Comparison of ENCODE assay signal across 22 mouse cellular contexts in genomic region chr1:162864816-162865492, GRCm38 (mm10). TPM values are rescaled to one million over a fixed set of nuclear protein-coding genes. Genes with fewer than 3 reads are reported as not detected.
DNase-seq lines count a peak whose midpoint lies in the region; ATAC-seq and TF ChIP-seq lines count a peak whose summit lies in the region.
"Had no signal": no experiment of that assay in that cellular context is flagged by ENCODE, and none has a peak within 500 bp of the region (broad histone marks: within the 10 kb centered on the region; RNA-seq: fewer than 3 reads in every experiment).

No protein-coding gene starts in this region.

- H3K4me2 ChIP-seq in heart, embryonic 11.5 days: no peak overlapping the region
- H3K4me2 ChIP-seq in liver, embryonic 12.5 days: no peak overlapping the region
- H3K4me2 ChIP-seq in lung, postnatal 0 days (replicated peaks; ENCODE audit: low read depth, low read length): peak overlapping the region; percentile 35
- peak overlapping the region; percentile 56 for H3K4me2 ChIP-seq in liver, postnatal 0 days (ENCODE audit: low read depth, low read length)
- H3K4me2 ChIP-seq: embryonic facial prominence, embryonic 12.5 days; forebrain, embryonic 15.5 days; heart, embryonic 12.5 days; hindbrain, embryonic 14.5 days; midbrain, embryonic 12.5 days; neural tube, embryonic 13.5 days had no signal

- H3K27me3 ChIP-seq in heart, embryonic 11.5 days (ENCODE audit: control insufficient read depth, insufficient read depth, low read length): no peaks in the 10 kb centered on the region
- H3K27me3 ChIP-seq in liver, adult 2 months (ENCODE audit: control insufficient read depth, insufficient read depth, low read length): no peaks in the 10 kb centered on the region
- H3K27me3 ChIP-seq in liver, embryonic 12.5 days (replicated peaks): no peaks in the 10 kb centered on the region
- no peaks in the 10 kb centered on the region for H3K27me3 ChIP-seq in lung, postnatal 0 days (replicated peaks; ENCODE audit: insufficient read depth, low read length)
- H3K27me3 ChIP-seq in liver, postnatal 0 days (ENCODE audit: insufficient read depth, low read length): no peaks in the 10 kb centered on the region
- H3K27me3 ChIP-seq: embryonic facial prominence, embryonic 12.5 days; forebrain, embryonic 15.5 days; heart, embryonic 12.5 days; neural tube, embryonic 13.5 days had no signal

- H3K79me2 ChIP-seq in liver, adult 2 months (ENCODE audit: control insufficient read depth, insufficient read depth, low read length): peaks cover 3% of the 10 kb centered on the region; the same call in 1 of the 2 replicates

- TF ChIP-seq CTCF in liver, adult 2 months (IDR thresholded peaks at IDR 0.05; ENCODE audit: low read depth, low read length): no peak
- TF ChIP-seq CTCF in lung, postnatal 0 days (IDR thresholded peaks at IDR 0.05): no peak
- no peak for TF ChIP-seq CTCF in liver, postnatal 0 days (IDR thresholded peaks at IDR 0.05; ENCODE audit: low read depth)

- no peak overlapping the region for H3K27ac ChIP-seq in heart, embryonic 11.5 days (ENCODE audit: low read depth, low read length)
- H3K27ac ChIP-seq in liver, adult 2 months (replicated peaks; ENCODE audit: insufficient read depth, low read depth, low read length): peak overlapping the region; percentile 92
- H3K27ac ChIP-seq in liver, embryonic 12.5 days: no peak overlapping the region
- peak overlapping the region; percentile 29 for H3K27ac ChIP-seq in lung, postnatal 0 days (ENCODE audit: low read length)
- H3K27ac ChIP-seq in liver, postnatal 0 days (ENCODE audit: low read depth): peak overlapping the region; percentile 85
- H3K27ac ChIP-seq: embryonic facial prominence, embryonic 12.5 days; forebrain, embryonic 15.5 days; hindbrain, embryonic 14.5 days; macrophage; midbrain, embryonic 12.5 days; neural tube, embryonic 13.5 days; stomach, postnatal 0 days had no signal

- peak; percentile 87 for DNase-seq in heart, adult 11 months
- peak; percentile 69 for DNase-seq in liver, adult 2 months (ENCODE audit: extremely low read depth, low read depth, low spot score)
- DNase-seq in lung, postnatal 0 days (ENCODE audit: low spot score): no peak
- DNase-seq in lung, postnatal 14 days: no peak
- peak; percentile 15 for DNase-seq in liver, postnatal 0 days
- DNase-seq in Muller cell, postnatal 12 days (ENCODE audit: inconsistent ontology term): no peak
- DNase-seq: cerebellum, adult 9-10 months; gastrocnemius, postnatal 25 days; heart, postnatal 36 days; kidney, adult 9 months; right cerebral cortex, adult 18-20 months had no signal

- no peaks in the 10 kb centered on the region for H3K4me1 ChIP-seq in heart, embryonic 11.5 days (ENCODE audit: control insufficient read depth, insufficient read depth, low read length)
- peaks cover 30% of the 10 kb centered on the region for H3K4me1 ChIP-seq in liver, adult 2 months (ENCODE audit: control insufficient read depth, insufficient read depth, low read length)
- H3K4me1 ChIP-seq in liver, embryonic 12.5 days: peaks cover 17% of the 10 kb centered on the region
- 0 out of 2 replicates have a peak, but pooled peaks cover 5% of the 10 kb centered on the region for H3K4me1 ChIP-seq in lung, postnatal 0 days (ENCODE audit: insufficient read depth, low read depth, low read length)
- H3K4me1 ChIP-seq in liver, postnatal 0 days (ENCODE audit: insufficient read depth): peaks cover 7% of the 10 kb centered on the region
- H3K4me1 ChIP-seq: forebrain, embryonic 15.5 days; heart, embryonic 12.5 days had no signal

- H3K4me3 ChIP-seq in heart, embryonic 11.5 days (ENCODE audit: low read depth, low read length): no peak overlapping the region
- peak overlapping the region; percentile 97 for H3K4me3 ChIP-seq in liver, adult 2 months (ENCODE audit: insufficient read depth, low read depth, low read length)
- no peak overlapping the region for H3K4me3 ChIP-seq in liver, embryonic 12.5 days
- peak overlapping the region; percentile 6 for H3K4me3 ChIP-seq in lung, postnatal 0 days (ENCODE audit: low read depth, low read length)
- H3K4me3 ChIP-seq in liver, postnatal 0 days (ENCODE audit: low read depth, low read length): peak overlapping the region; percentile 46
- H3K4me3 ChIP-seq: embryonic facial prominence, embryonic 12.5 days; forebrain, embryonic 15.5 days; heart, embryonic 12.5 days; midbrain, embryonic 12.5 days; neural tube, embryonic 13.5 days had no signal

- no peak overlapping the region for H3K9ac ChIP-seq in heart, embryonic 11.5 days (ENCODE audit: low read depth, low read length)
- peak overlapping the region; percentile 90 for H3K9ac ChIP-seq in liver, adult 2 months (ENCODE audit: low read depth, low read length)
- H3K9ac ChIP-seq in liver, embryonic 12.5 days: no peak overlapping the region
- H3K9ac ChIP-seq in lung, postnatal 0 days (replicated peaks; ENCODE audit: low read depth): no peak overlapping the region
- H3K9ac ChIP-seq in liver, postnatal 0 days (replicated peaks): peak overlapping the region; percentile 51
- H3K9ac ChIP-seq: embryonic facial prominence, embryonic 12.5 days; forebrain, embryonic 15.5 days; heart, embryonic 12.5 days; hindbrain, embryonic 14.5 days; midbrain, embryonic 12.5 days; neural tube, embryonic 13.5 days had no signal

- no peak for ATAC-seq in heart, embryonic 11.5 days (replicated peaks; ENCODE audit: insufficient number of reproducible peaks, low FRiP score, low TSS enrichment)
- ATAC-seq in liver, embryonic 12.5 days: no peak
- peak; percentile 65 for ATAC-seq in lung, postnatal 0 days
- ATAC-seq in liver, postnatal 0 days: peak; percentile 57
- ATAC-seq: forebrain, embryonic 15.5 days had no signal

- no peaks in the 10 kb centered on the region for H3K36me3 ChIP-seq in heart, embryonic 11.5 days (ENCODE audit: control insufficient read depth, insufficient read depth, low read length)
- no peaks in the 10 kb centered on the region for H3K36me3 ChIP-seq in liver, adult 2 months (ENCODE audit: control insufficient read depth, insufficient read depth, low read length)
- H3K36me3 ChIP-seq in liver, embryonic 12.5 days: no peaks in the 10 kb centered on the region
- no peaks in the 10 kb centered on the region for H3K36me3 ChIP-seq in lung, postnatal 0 days (ENCODE audit: insufficient read depth, low read length)
- no peaks in the 10 kb centered on the region for H3K36me3 ChIP-seq in liver, postnatal 0 days (replicated peaks; ENCODE audit: insufficient read depth, low read length)
- H3K36me3 ChIP-seq: embryonic facial prominence, embryonic 12.5 days; forebrain, embryonic 15.5 days; heart, embryonic 12.5 days; midbrain, embryonic 12.5 days; neural tube, embryonic 13.5 days had no signal

- TF ChIP-seq EP300 in lung, postnatal 0 days (IDR thresholded peaks at IDR 0.05): no peak
- TF ChIP-seq EP300 in liver, postnatal 0 days (IDR thresholded peaks at IDR 0.05; ENCODE audit: low read depth): no peak

- 72% methylated on average over 8 of the region's 8 CpGs for WGBS in heart, embryonic 11.5 days (ENCODE audit: insufficient replicate concordance)
- WGBS in liver, adult 2 months: 15% methylated on average over 8 of the region's 8 CpGs
- WGBS in liver, embryonic 12.5 days (ENCODE audit: insufficient replicate concordance): 71% methylated on average over 8 of the region's 8 CpGs
- 59% methylated on average over 8 of the region's 8 CpGs for WGBS in lung, postnatal 0 days
- 54% methylated on average over 8 of the region's 8 CpGs for WGBS in liver, postnatal 0 days (ENCODE audit: insufficient replicate concordance)

- no peak for TF ChIP-seq POLR2A in liver, adult 2 months (IDR thresholded peaks at IDR 0.05; ENCODE audit: extremely low read depth, insufficient read depth, low read length)

- H3K9me3 ChIP-seq in heart, embryonic 11.5 days (replicated peaks; ENCODE audit: control insufficient read depth, low read length): no peaks in the 10 kb centered on the region
- no peaks in the 10 kb centered on the region for H3K9me3 ChIP-seq in liver, embryonic 12.5 days (replicated peaks)
- no peaks in the 10 kb centered on the region for H3K9me3 ChIP-seq in lung, postnatal 0 days (ENCODE audit: low read length)
- H3K9me3 ChIP-seq in liver, postnatal 0 days (ENCODE audit: low read length): no peaks in the 10 kb centered on the region
- H3K9me3 ChIP-seq: forebrain, embryonic 15.5 days; heart, embryonic 12.5 days; midbrain, embryonic 12.5 days had no signal

RNA-seq across cellular contexts. Expression of gene Fmo1, which starts 1.5 kb away (rescaled TPM):
- 1.8 TPM in 2 replicates for polyA plus RNA-seq in heart, embryonic 11.5 days (2014; fragmentation: Nextera tagmentation; extraction: Ambion mirVana)
- total RNA-seq in liver, adult 2 months (2014; rRNA removed): 187 and 242 TPM in 2 replicates
- 152 and 171 TPM in 2 replicates for polyA plus RNA-seq in liver, adult 2 months (2012; rRNA removed)
- polyA plus RNA-seq in liver, embryonic 12.5 days (2016; fragmentation: Nextera tagmentation; extraction: Ambion mirVana): 3.8 and 4.8 TPM in 2 replicates
- 86.4 and 103 TPM in 2 replicates for polyA plus RNA-seq in lung, postnatal 0 days (2015; fragmentation: Nextera tagmentation; extraction: Ambion mirVana)
- polyA plus RNA-seq in liver, postnatal 0 days (2015; fragmentation: Nextera tagmentation; extraction: Ambion mirVana): 49.7 and 51.5 TPM in 2 replicates
- polyA plus RNA-seq: macrophage had no signal

RNA-seq across cellular contexts. Expression of gene Fmo2, which starts 33.6 kb away (rescaled TPM):
- polyA plus RNA-seq in heart, embryonic 11.5 days (2014; fragmentation: Nextera tagmentation; extraction: Ambion mirVana): 0.39 and 0.97 TPM in 2 replicates
- 49.1 and 52.6 TPM in 2 replicates for total RNA-seq in liver, adult 2 months (2014; rRNA removed)
- polyA plus RNA-seq in liver, adult 2 months (2012; rRNA removed): 7.8 and 10.4 TPM in 2 replicates
- polyA plus RNA-seq in liver, embryonic 12.5 days (2016; fragmentation: Nextera tagmentation; extraction: Ambion mirVana): 0.07 and 0.11 TPM in 2 replicates
- 266 and 286 TPM in 2 replicates for polyA plus RNA-seq in lung, postnatal 0 days (2015; fragmentation: Nextera tagmentation; extraction: Ambion mirVana)
- polyA plus RNA-seq in liver, postnatal 0 days (2015; fragmentation: Nextera tagmentation; extraction: Ambion mirVana): 0.55 and 0.62 TPM in 2 replicates
- polyA plus RNA-seq: macrophage had no signal

RNA-seq across cellular contexts. Expression of gene Fmo4, which starts 51.2 kb away (rescaled TPM):
- not detected in 2 replicates for polyA plus RNA-seq in heart, embryonic 11.5 days (2014; fragmentation: Nextera tagmentation; extraction: Ambion mirVana)
- total RNA-seq in liver, adult 2 months (2014; rRNA removed): 14.4 and 16.2 TPM in 2 replicates
- 7.7 and 8.1 TPM in 2 replicates for polyA plus RNA-seq in liver, adult 2 months (2012; rRNA removed)
- polyA plus RNA-seq in liver, embryonic 12.5 days (2016; fragmentation: Nextera tagmentation; extraction: Ambion mirVana): 0.67 and 0.79 TPM in 2 replicates
- polyA plus RNA-seq in lung, postnatal 0 days (2015; fragmentation: Nextera tagmentation; extraction: Ambion mirVana): 1.6 and 2.5 TPM in 2 replicates
- polyA plus RNA-seq in liver, postnatal 0 days (2015; fragmentation: Nextera tagmentation; extraction: Ambion mirVana): 5.2 and 6.0 TPM in 2 replicates
- total RNA-seq: layer of hippocampus, adult 18-20 months had no signal
- polyA plus RNA-seq: heart, embryonic 12.5 days; macrophage had no signal

Comparison
In these comparisons a context has a peak if more than half of its experiments do, and no peak if none do; other contexts are left out.
1. ATAC-seq: peak in lung, postnatal 0 days (single experiment) and liver, postnatal 0 days (single experiment); none in heart, embryonic 11.5 days (single experiment) and liver, embryonic 12.5 days (single experiment).
2. H3K27ac ChIP-seq: peak in liver, adult 2 months (single experiment), lung, postnatal 0 days (single experiment) and liver, postnatal 0 days (single experiment); none in heart, embryonic 11.5 days (single experiment) and liver, embryonic 12.5 days (single experiment).
3. H3K4me2 ChIP-seq: peak in lung, postnatal 0 days (single experiment) and liver, postnatal 0 days (single experiment); none in heart, embryonic 11.5 days (single experiment) and liver, embryonic 12.5 days (single experiment).
4. H3K4me3 ChIP-seq: peak in liver, adult 2 months (single experiment), lung, postnatal 0 days (single experiment) and liver, postnatal 0 days (single experiment); none in heart, embryonic 11.5 days (single experiment) and liver, embryonic 12.5 days (single experiment).
5. H3K9ac ChIP-seq: peak in liver, adult 2 months (single experiment) and liver, postnatal 0 days (single experiment); none in heart, embryonic 11.5 days (single experiment), liver, embryonic 12.5 days (single experiment) and lung, postnatal 0 days (single experiment).
6. DNase-seq: peak in heart, adult 11 months (single experiment), liver, adult 2 months (single experiment) and liver, postnatal 0 days (single experiment); none in lung, postnatal 0 days (single experiment), lung, postnatal 14 days (single experiment) and Muller cell, postnatal 12 days (single experiment).
7. RNA of gene Fmo2, which starts 33.6 kb away (polyA plus RNA-seq): 266 to 286 TPM in lung, postnatal 0 days; 7.8 to 10.4 TPM in liver, adult 2 months, 0.55 to 0.62 TPM in liver, postnatal 0 days, 0.39 to 0.97 TPM in heart, embryonic 11.5 days and 0.07 to 0.11 TPM in liver, embryonic 12.5 days; every median in the first group is over 10 times any median in the second.